Mouse (Mus musculus) right cerebral cortex, postnatal 4 days (tissue): ENCODE data around the gene Gm44805.

ENCODE experiments used
- DNase-seq: peaks from one replicate; pipeline ENCODE4 v3.0.0-alpha.2; 2022

Gene Gm44805

GRCm38 (mm10) chr7:19681202-19681694 is at the start of gene Gm44805, which contains the start of gene Apoc4:
Gm44805 (minus strand) TSS chr7:19681423.
Apoc4 (minus strand) TSS chr7:19681479.
- DNase-seq, result no peak

- DNase-seq, result no peak
Measured at GRCm38 (mm10) chr7:19726541-19726940, 45.3 kb upstream of the Gm44805 start.

- no peak for DNase-seq
Measured at GRCm38 (mm10) chr7:19724167-19724566, 42.9 kb upstream of the Gm44805 start.

- no peak for DNase-seq
Measured at GRCm38 (mm10) chr7:19722754-19723195, 41.6 kb upstream of the Gm44805 start.

GRCm38 (mm10) chr7:19719200-19719599 is 38.0 kb upstream of the Gm44805 start:
- no peak for DNase-seq

GRCm38 (mm10) chr7:19718297-19718952 is 37.2 kb upstream of the Gm44805 start:
- DNase-seq, result no peak

GRCm38 (mm10) chr7:19717346-19717745 is 36.1 kb upstream of the Gm44805 start:
- no peak for DNase-seq

- no peak for DNase-seq
Measured at GRCm38 (mm10) chr7:19716822-19717221, 35.6 kb upstream of the Gm44805 start.

GRCm38 (mm10) chr7:19716055-19716682 is 34.9 kb upstream of the Gm44805 start:
- DNase-seq, result no peak

GRCm38 (mm10) chr7:19715239-19716054 is 34.2 kb upstream of the Gm44805 start, which contains the start of gene Tomm40:
Tomm40 (minus strand) TSS chr7:19715438.
- DNase-seq, result peak; percentile 95

- no peak for DNase-seq
Measured at GRCm38 (mm10) chr7:19714836-19715235, 33.6 kb upstream of the Gm44805 start.

- no peak for DNase-seq
Measured at GRCm38 (mm10) chr7:19713598-19713997, 32.4 kb upstream of the Gm44805 start.

- DNase-seq, result no peak
Measured at GRCm38 (mm10) chr7:19713196-19713595, 32.0 kb upstream of the Gm44805 start.

- no peak for DNase-seq
Measured at GRCm38 (mm10) chr7:19712414-19712813, 31.2 kb upstream of the Gm44805 start.

GRCm38 (mm10) chr7:19710650-19711049 is 29.4 kb upstream of the Gm44805 start:
- DNase-seq, result no peak

GRCm38 (mm10) chr7:19705271-19705670 is 24.0 kb upstream of the Gm44805 start:
- no peak for DNase-seq

- DNase-seq, result no peak
Measured at GRCm38 (mm10) chr7:19704475-19704874, 23.3 kb upstream of the Gm44805 start.

GRCm38 (mm10) chr7:19702859-19703555 is 21.8 kb upstream of the Gm44805 start:
- no peak for DNase-seq

- DNase-seq, result peak; percentile 75
Measured at GRCm38 (mm10) chr7:19701069-19701761, 20.0 kb upstream of the Gm44805 start.

GRCm38 (mm10) chr7:19700299-19701068 is 19.3 kb upstream of the Gm44805 start:
- DNase-seq, result no peak

GRCm38 (mm10) chr7:19699827-19700148 is 18.6 kb upstream of the Gm44805 start:
- DNase-seq, result no peak
